Mouse (Mus musculus) kidney, adult 2 months (tissue): Measurements from ENCODE around the gene B430218F22Rik.

Experiments
- CTCF ChIP-seq: fragments of 200-500 bp; conservative IDR thresholded peaks from 2 replicates; pipeline ENCODE4 v1.5.1; 2011; ENCODE audit warnings: low read depth, mild to moderate bottlenecking, control low read depth, low read length, moderate library complexity, mixed read lengths; ENCODE audit not compliant: insufficient read depth, insufficient read length
- POLR2A ChIP-seq: fragments of 200-500 bp; IDR thresholded peaks from one replicate; pipeline ENCODE4 v1.6.1; 2011; ENCODE audit warnings: low read depth, low read length, control low read depth

GRCm38 (mm10) chr13:118350870-118351269, 35.6 kb upstream of the B430218F22Rik start:
- TF ChIP-seq POLR2A (no peak), CTCF (no peak)
